Mouse (Mus musculus) lung, postnatal 4 days (tissue): ENCODE results near the gene 1700009N14Rik.

ENCODE experiments used
- DNase-seq, 2 experiments: peaks; one replicate each; pipeline ENCODE4 v3.0.0; 2021

Gene 1700009N14Rik

GRCm38 (mm10) chr4:39450069-39450468, at the start of gene 1700009N14Rik:
TSS of gene 1700009N14Rik (plus strand) at chr4:39450295.
- no peak for DNase-seq

GRCm38 (mm10) chr4:39437870-39438367, 12.2 kb upstream of the 1700009N14Rik start:
- no peak for DNase-seq

- no peak for DNase-seq
Observed at GRCm38 (mm10) chr4:39474291-39474690, 24.2 kb downstream of the 1700009N14Rik start.

- DNase-seq = no peak
Observed at GRCm38 (mm10) chr4:39486393-39486792, 36.3 kb downstream of the 1700009N14Rik start.

- no peak for DNase-seq
Observed at GRCm38 (mm10) chr4:39493596-39493995, 43.5 kb downstream of the 1700009N14Rik start.

GRCm38 (mm10) chr4:39495875-39496274, 45.8 kb downstream of the 1700009N14Rik start:
- no peak for DNase-seq
